11 mouse cellular contexts compared by ENCODE assay signal in the genomic region with DNA sequence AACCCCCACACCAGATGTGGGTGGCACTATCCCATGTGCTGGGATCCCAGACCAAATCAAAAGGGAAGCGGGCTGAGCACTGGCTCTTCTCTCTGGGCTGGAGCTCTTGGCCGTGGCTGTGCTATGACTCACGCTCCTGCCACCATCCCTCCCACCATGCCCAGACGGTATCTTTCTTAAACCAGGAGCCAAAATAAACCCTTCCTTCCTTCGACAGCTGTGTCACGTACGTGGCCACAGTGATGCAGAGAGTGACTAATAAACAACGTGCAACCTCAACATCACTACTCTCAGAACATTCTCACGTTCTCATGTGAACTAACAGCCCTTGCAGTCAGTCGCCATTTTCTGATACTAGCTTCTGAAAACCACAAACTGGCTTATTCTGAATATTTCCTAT. TPM values are rescaled to one million over a fixed set of nuclear protein-coding genes. Genes with fewer than 3 reads are reported as not detected.
A peak's percentile ranks its signal among the peaks of the same experiment; 100 is the strongest.
DNase-seq lines count a peak whose midpoint lies in the region; ATAC-seq lines count a peak whose summit lies in the region.
"Had no signal": no experiment of that assay in that cellular context is flagged by ENCODE, and none has a peak within 500 bp of the region (broad histone marks: within the 10 kb centered on the region; RNA-seq: fewer than 3 reads in every experiment).

No protein-coding gene starts in this region.

- WGBS in lung, embryonic 16.5 days = 59% methylated on average over 10 of the region's 10 CpGs

- no peak overlapping the region for H3K4me2 ChIP-seq in lung, embryonic 16.5 days (ENCODE audit: low read depth, low read length)
- H3K4me2 ChIP-seq: hindbrain, embryonic 12.5 days had no signal

- no peak overlapping the region for H3K9ac ChIP-seq in lung, embryonic 16.5 days (ENCODE audit: low read length)
- H3K9ac ChIP-seq: hindbrain, embryonic 12.5 days had no signal

- DNase-seq in cerebellum, postnatal 25 days = peak; percentile 41 to 60
- DNase-seq in cerebellum, adult 9-10 months = no peak
- peak; percentile 97 for DNase-seq in 416B (ENCODE audit: low read depth)
- no peak for DNase-seq in thymus, postnatal 25 days
- no peak for DNase-seq in thymus, postnatal 36 days
- DNase-seq in urinary bladder, postnatal 4 days (ENCODE audit: low spot score in 2 of 2) = no peak
- DNase-seq: retina, postnatal 1 day had no signal

- 0 out of 2 replicates have a peak, but pooled peaks cover 2% of the 10 kb centered on the region for H3K4me1 ChIP-seq in lung, embryonic 16.5 days (replicated peaks; ENCODE audit: control insufficient read depth, insufficient read depth, low read length)
- H3K4me1 ChIP-seq: hindbrain, embryonic 12.5 days had no signal

- H3K9me3 ChIP-seq in lung, embryonic 16.5 days (ENCODE audit: control insufficient read depth, low read length) = 0 out of 2 replicates have a peak, but pooled peaks cover 2% of the 10 kb centered on the region
- H3K9me3 ChIP-seq: hindbrain, embryonic 12.5 days had no signal

- H3K27me3 ChIP-seq in lung, embryonic 16.5 days (ENCODE audit: control insufficient read depth, insufficient read depth, low read depth, low read length) = no peaks in the 10 kb centered on the region
- H3K27me3 ChIP-seq: hindbrain, embryonic 12.5 days had no signal

- peak; percentile 84 for ATAC-seq in common myeloid progenitor, adult 5-6 weeks (replicated peaks; ENCODE audit: low read depth, poor library complexity, severe bottlenecking)
- peak; percentile 72 for ATAC-seq in lung, embryonic 16.5 days (ENCODE audit: low read depth)

- no peak overlapping the region for H3K4me3 ChIP-seq in lung, embryonic 16.5 days (ENCODE audit: low read length)
- H3K4me3 ChIP-seq: erythroblast, embryonic 14.5 days; hindbrain, embryonic 12.5 days had no signal

- no peak overlapping the region for H3K27ac ChIP-seq in lung, embryonic 16.5 days (ENCODE audit: low read length)
- H3K27ac ChIP-seq: hindbrain, embryonic 12.5 days had no signal

- H3K36me3 ChIP-seq in lung, embryonic 16.5 days (ENCODE audit: control insufficient read depth, insufficient read depth, low read length) = peaks cover 28% of the 10 kb centered on the region

RNA-seq across cellular contexts. Expression of gene Podn, which starts 38.1 kb away (rescaled TPM):
- total RNA-seq in common myeloid progenitor, adult 5-6 weeks (2017) = not detected in 2 replicates
- polyA plus RNA-seq in lung, embryonic 16.5 days (2015; fragmentation: Nextera tagmentation; extraction: Ambion mirVana) = 1.5 and 1.8 TPM in 2 replicates

Comparison
In these comparisons a context has a peak if more than half of its experiments do, and no peak if none do; other contexts are left out.
1. DNase-seq: peak in cerebellum, postnatal 25 days (2 of 2) and 416B (single experiment); none in cerebellum, adult 9-10 months (single experiment), thymus, postnatal 25 days (single experiment), thymus, postnatal 36 days (0 of 2) and urinary bladder, postnatal 4 days (0 of 2).